Mouse (Mus musculus): ENCODE results near the gene Unc5c. TPM values are rescaled to one million over a fixed set of nuclear protein-coding genes. Genes with fewer than 3 reads are reported as not detected.

Gene Unc5c
- total RNA-seq, 2 experiments from 2014 or later = 36.8 to 48.3 TPM

DNA sequence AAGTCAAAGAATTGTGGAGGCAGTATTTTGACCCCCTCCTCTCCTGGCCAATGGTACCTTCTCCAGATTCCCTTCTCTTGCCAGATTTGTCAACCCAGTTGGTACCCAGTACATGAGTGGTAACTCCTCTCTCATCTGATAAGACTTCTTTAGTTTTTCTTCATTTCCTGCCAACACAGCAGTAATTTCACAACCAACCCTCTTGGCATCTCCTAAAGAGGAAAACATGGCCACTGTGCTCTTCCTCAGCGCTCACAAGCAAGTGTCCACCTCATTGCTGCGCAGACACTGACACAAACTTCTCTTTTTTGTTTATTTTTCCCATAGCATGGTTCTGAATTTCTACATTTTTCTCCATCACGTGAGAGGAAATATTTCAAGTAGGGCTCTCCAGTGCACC, 38.3 kb downstream of the Unc5c start:
- DNase-seq (ENCODE audit: extremely low spot score in 1 of 2, low spot score in 1 of 2) = no peak

DNA sequence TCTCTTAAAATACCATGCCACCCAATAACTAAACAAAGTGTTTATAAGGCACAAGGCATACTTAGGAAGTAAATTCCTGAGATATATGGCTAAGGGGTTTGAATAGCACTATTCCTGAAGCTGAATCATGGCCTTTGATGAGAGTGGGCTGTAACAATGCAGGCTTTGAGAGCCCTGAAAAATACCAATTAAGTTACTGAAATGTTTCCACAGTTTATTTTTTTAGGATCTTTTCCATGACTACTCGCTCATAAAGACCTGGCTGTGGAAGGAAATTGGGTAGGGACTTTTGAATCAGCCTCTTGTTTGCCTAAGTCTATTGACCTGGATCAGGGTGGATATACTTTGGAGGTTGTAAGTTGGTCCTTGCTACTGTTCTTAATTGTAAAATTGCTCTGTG, 44.8 kb downstream of the Unc5c start:
- DNase-seq (ENCODE audit: extremely low spot score in 1 of 2, low spot score in 1 of 2) = no peak

DNA sequence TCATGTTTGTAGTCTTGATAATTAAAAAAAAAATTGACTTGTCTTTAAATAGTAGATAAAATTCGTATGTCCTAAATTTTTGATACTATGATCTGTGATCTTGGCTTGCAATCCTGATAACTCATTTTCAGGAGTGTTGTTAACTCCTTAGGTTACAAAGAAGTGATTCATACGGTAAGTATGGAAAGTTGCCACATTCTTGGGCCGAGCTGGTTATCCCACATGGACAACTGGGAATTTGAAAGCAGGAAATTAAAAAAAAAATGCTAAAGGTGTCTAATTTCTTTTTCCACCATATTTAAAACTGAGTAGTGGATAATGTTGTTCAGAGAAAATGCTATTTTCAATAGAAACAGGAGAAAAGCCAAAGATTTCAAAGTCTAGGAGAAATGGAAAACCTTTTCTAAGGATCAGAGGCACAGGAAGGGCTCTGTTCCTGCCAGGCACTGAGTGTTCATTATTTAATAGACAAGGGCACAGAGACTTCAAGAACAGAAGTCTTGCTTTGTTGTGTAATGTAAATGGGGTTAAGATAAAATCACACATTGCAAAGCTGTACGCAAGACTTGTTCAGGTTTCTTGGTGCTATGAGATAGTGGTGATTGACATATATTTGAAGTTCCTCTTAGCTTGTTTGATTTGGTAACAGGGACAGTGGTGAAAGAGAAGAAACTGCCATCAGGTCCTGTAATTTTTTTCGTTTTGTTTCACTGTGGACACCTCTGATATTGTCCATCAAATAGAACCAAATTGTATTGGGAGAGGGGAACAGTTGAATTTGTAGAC, 46.4 kb downstream of the Unc5c start:
- no peak for DNase-seq (ENCODE audit: extremely low spot score in 1 of 2, low spot score in 1 of 2)

DNA sequence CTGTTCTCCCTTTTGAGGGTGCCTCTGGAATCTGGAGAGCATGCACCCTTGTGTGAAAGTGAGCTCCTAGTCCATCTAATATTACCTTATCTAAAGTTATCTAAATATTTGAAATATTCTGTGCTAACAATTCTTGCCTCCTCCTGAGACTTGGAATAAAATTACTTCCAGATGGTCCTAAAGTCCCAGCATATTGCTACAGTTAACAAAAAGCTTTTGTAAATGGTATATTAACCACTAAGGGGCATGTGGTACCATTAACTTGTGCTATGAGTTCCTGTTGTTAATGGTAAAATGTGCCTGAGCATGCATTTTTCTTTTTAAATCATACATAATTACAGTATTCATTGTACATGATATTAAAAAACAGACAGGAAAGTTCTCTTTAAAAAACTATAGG, 63.7 kb downstream of the Unc5c start:
- no peak for DNase-seq (ENCODE audit: extremely low spot score in 1 of 2, low spot score in 1 of 2)

DNA sequence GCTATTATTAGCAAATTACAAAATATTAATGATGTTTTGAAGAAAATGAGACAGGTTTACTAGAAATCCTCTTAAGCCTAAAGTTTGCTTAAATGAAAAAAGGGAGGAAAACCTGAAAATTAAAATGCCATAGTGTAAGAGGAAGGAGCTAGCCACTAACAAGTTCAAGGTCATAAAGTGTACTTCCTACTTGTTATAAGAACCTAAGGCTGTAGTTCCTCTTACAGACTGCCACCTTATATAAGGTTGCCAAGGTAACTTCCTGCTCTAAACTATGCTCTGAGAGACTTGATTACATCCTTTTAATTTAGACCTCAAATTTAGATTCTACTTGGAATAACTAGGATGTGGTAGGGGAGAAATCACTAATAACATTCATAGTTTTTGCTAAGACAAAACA, 64.6 kb downstream of the Unc5c start:
- DNase-seq (ENCODE audit: extremely low spot score in 1 of 2, low spot score in 1 of 2) = no peak

DNA sequence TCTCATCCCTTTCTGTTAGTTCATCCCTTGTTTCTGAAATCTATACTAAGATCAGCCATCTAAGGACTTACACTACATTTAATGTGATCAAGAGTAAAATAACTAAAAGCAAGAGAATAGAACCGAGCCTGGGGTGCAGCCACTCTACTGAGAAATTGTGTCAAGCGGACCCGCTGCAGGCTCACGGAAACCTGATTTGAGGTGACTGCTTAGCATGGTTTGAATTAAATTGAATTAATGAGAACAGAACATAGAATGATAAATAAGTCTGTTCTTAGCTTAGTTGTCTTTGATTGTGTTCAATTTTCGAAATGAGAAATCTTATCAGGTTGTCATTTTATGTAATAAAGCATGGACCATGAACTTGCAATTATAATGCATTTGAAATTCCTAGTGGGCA, 68.8 kb downstream of the Unc5c start:
- DNase-seq (ENCODE audit: extremely low spot score in 1 of 2, low spot score in 1 of 2) = no peak

DNA sequence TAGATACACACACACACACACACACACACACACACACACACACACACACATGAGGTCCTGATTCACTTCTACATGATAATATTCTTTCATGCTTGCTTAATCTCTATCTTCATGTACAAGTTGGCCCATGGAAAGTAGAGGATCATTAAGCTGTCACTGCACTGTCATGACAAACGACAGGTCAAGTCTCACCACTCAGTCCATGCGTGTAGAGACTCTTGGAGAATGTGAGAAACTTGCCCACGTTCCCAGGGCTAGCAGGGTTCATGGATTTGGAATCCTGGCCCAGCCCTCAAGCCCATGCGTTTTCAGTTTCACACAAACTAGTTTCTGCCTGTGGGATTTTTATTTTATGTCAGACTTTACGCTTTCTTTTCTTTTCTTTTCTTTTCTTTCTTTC, 71.8 kb downstream of the Unc5c start:
- no peak for DNase-seq (ENCODE audit: extremely low spot score in 1 of 2, low spot score in 1 of 2)

DNA sequence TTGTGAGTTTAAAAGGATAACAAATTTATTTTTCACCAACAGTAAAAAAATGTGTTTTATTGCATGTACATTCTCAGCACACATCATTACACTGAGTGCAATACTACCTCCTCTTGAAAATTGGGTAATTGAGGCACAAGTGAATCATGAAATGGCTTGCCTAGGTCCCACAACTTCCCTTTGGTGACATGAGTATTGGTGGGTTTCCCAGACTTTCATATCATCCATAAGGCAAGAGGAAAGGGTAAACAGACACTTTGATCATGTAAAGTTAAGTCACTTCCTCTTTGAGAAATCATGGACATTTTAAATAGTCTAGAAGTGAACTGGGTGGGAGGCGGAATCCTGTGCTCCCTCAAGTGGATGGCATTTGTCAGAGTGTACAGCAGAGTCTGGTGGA, 73.1 kb downstream of the Unc5c start:
- DNase-seq (ENCODE audit: extremely low spot score in 1 of 2, low spot score in 1 of 2) = no peak

DNA sequence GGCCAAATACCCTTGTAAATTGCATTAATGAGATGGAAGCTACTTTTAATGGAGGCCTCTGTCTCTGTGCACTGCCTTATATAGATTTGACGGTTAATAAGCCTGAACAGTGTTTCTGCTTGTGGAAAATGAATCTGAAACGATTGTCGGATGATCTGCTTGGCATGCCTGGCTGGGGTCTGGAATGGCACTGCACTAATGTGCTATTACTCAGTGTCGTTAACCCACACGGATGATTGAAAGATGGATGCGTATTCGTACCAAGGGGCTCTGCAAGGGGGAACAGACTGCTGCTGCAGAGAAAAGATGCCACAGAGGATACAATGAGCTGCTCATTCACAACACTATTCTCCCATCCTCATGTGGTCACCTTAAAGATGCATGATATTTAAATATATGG, 75.7 kb downstream of the Unc5c start:
- no peak for DNase-seq (ENCODE audit: extremely low spot score in 1 of 2, low spot score in 1 of 2)

DNA sequence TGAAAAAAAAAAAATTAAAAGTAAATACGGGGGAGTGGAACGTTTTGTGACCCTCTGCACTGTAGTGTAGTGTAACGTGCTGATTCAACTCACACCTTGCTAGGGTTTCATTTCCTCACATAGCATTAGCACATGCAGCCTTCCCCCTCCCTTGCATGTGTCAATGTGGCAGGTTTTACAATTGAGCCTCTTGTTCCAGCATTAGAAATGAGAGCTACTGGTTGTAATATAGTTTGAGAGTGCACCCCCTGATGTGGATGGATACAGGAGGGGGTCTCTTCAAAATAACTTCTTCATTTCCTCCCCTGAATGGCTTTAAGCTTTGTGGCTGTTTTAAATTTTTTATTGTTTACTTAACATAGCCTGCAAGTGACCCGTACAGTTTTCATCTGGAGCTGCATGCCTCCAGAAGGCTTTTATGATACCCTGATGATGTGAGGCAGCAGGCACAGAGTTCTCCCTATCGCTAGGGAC, 82.4 kb downstream of the Unc5c start:
- no peak for DNase-seq (ENCODE audit: extremely low spot score in 1 of 2, low spot score in 1 of 2)

DNA sequence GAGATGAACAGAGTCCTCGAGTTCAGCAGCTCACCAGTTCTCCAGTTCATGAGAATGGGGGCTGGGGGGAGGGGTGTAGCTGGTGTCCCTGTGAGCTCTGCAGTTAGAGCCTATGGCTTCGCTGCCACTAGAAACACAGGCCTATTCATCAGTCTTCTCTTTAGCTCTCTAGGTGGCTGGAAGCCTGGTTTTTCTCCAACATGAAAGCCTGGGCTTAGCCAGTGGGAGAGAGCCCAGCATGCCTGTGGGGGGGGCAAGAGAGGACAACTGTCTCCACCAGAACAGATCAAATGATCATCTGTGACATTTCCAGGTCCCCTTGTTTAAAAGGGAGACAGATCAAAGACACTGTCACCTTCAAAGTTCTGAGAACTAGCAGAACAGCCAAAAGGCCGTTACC, 84.6 kb downstream of the Unc5c start:
- no peak for DNase-seq (ENCODE audit: extremely low spot score in 1 of 2, low spot score in 1 of 2)

DNA sequence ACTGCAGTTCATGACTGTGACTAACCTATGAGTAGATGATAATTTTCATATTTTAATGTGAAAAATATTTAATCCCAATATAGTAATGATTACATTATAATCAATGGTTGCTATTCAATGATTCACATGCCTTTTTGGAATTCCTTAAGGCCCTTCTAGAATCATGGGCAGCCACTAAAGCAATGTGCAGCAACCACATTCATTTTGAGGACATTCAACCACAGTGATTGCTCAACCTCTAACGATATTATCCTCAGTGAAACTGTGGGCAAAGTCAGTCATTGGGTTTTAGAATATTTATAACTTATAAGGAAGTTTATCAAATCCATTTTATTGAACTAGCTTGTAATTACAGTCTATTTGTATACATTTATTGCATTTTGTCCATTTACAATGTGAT, 87.9 kb downstream of the Unc5c start:
- DNase-seq (ENCODE audit: extremely low spot score in 1 of 2, low spot score in 1 of 2) = no peak

DNA sequence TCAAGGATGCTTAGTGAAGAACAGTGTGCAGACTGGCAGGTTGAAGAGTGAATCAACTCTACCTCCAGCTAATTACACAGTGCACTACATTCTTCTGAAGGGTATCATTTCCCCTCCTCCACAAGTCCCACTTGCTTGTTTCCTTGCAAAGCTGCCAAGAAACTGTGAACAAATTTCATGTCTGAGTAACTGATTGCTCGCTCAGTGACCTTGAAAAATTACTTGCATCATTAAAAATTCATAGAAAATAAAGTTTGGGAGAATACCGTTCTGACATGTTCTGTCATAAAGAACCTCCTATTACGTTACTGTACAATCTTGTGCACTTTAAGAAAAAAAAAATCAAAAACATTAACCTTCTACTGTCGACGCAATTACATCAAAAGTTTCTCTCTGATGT, 92.1 kb downstream of the Unc5c start:
- no peak for DNase-seq (ENCODE audit: extremely low spot score in 1 of 2, low spot score in 1 of 2)

DNA sequence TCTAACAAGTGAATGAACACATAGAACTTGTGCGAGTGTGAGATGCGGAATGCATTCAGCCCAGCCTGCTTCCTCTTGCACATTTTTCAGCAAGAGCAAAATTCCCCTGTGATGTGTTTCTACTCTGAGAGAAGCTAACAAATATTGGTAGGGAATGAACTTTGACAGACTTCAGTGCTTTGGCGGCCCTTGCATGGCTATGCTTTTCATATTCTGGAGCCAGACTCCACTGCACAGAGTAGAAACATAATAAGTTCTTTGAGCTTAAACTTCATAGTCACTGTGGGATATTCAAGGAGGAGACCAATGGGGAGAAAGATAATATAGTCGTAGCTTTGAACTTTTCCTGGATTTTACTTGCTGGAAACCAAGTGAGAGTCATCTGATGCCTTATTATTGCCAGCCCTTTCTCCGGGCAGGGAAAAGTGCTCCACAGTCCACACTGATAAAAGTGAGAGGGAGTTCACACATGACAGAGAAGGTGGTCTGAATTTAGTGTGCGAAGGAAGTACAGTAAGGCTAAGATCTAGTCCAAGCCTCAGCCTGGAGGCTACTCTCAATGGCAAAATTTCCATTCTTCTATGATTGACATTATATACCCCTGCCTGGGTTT, 110.2 kb downstream of the Unc5c start:
- DNase-seq (ENCODE audit: extremely low spot score in 1 of 2, low spot score in 1 of 2) = no peak

DNA sequence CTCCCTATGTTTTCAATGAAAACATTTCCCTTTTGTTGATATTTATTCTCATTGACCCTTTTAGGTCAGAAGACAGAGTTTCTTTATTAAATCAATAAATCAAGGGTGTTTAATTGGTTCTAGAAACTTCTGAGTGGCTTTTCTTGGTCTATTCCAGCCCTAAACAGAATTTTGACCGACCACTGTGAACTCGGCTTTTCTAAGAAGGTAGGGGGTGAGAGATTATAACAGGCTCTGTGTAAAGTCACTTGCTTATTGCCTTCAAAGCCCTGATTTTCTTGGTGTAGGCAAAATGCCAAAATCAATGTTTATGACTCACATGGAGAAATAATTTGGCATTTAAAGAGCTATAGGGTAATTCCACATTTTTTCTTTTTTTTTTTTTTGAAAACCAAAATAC, 112.4 kb downstream of the Unc5c start:
- DNase-seq (ENCODE audit: extremely low spot score in 1 of 2, low spot score in 1 of 2) = no peak

DNA sequence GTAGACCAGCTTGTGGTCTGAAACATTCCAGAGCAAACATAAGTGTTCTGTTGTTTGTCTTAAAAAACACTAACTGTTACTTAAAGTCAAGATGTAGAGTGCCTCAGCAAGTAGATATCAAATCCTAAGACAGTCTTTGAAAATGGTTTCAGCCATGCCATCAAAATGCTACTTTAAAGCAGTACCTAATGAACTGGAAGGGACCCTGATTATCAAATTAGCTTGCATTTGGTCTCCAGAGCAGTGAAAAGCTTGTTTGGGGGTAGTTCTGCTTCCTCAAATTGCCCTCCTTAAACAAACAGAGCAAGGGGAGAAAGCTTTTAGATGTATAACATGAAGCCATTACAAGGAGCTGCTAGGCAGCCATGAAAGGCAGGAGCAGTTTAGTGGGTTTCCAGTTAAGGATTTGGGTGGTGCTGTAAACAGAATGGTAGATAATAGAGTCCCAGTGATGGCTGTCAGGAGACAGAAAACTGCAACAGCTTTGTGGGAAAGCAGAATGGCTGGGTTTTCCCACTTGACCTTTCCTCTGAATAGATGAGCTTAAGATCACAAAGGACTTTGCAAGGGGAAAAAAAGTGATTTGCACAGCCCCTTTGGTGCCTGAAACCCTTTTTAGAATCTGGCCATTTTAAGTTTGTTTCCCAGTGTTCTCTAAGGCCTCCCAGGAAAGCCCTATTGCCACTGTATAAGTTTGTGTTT, 116.3 kb downstream of the Unc5c start:
- no peak for DNase-seq (ENCODE audit: extremely low spot score in 1 of 2, low spot score in 1 of 2)

DNA sequence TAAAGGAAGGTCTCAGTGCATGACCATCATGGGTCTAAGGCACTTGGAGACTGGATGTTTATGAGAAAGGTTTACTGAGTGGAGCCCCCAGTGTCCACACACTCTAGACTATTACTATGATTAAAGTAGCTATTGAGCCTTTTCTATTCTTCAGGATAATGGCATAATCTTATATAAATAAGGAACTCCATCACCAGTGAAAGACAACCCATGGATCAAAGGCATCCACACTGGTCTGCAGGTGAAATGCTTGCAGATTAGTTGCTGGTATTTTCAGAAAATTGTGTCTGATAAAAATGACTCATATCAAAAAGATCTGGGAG, 116.8 kb downstream of the Unc5c start:
- DNase-seq (ENCODE audit: extremely low spot score in 1 of 2, low spot score in 1 of 2) = no peak

DNA sequence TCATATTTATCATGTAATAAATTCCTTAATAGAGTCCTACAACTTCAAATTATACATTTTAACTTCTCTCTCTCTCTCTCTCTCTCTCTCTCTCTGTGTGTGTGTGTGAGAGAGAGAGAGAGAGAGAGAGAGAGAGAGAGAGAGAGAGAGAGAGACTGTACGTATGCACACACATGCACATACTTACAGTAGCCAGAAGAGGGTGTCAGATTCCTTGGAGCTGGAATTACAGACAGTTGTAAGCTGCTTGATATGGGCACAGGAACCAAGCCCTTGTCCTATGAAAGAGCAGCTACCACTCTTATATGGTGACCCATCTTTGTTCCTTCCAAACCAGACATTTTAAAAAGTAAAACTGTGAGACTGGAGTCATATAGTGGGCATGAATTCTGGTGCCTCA, 118.2 kb downstream of the Unc5c start:
- no peak for DNase-seq (ENCODE audit: extremely low spot score in 1 of 2, low spot score in 1 of 2)

DNA sequence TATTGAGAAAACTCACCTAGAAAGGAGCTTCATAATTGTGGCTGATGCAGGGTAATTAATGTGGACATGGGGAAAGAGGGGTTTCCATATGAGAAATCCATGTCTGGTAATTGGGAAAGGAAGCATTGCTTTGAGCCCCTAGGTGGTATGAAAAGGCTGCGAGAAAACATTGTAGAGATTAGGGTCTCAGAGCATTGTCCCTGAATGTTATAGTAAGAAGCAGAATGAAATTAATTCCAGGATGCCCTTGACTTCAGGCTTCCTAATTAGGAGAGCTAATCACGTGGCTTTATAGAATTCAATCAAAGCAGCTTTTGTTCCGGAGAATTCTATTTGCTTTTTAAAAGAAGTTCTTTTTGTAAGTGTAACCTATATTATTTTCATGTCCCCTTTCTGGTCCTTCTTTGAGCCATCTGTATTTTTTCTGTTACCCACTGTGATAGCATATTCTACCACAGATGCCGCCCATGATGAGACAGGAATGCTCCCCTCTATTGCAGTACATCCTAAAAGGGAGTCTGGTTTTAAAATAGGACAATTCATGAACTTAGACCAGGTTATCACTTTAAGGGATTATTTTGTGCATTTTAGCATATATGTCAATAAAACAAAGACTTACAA, 124.5 kb downstream of the Unc5c start:
- no peak for DNase-seq (ENCODE audit: extremely low spot score in 1 of 2, low spot score in 1 of 2)

DNA sequence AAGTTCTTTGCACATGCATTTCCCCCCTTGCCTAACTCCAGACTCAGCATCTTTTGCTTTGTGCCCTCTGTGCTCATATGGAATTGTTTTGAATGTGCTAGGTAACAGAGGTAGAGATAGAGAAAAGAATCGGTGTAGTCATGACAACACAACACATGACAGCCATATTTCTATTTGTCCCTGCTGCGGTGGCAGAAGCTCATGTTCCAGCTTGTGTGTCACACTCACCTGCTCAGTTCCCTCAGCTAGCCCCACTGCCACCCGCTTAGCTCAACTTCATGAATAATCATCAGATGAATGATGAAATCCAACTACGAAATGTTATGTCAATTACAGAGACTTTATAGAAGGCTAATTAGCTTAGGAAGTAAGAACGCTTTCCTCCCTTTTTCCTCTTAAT, 128.2 kb downstream of the Unc5c start:
- no peak for DNase-seq (ENCODE audit: extremely low spot score in 1 of 2, low spot score in 1 of 2)

DNA sequence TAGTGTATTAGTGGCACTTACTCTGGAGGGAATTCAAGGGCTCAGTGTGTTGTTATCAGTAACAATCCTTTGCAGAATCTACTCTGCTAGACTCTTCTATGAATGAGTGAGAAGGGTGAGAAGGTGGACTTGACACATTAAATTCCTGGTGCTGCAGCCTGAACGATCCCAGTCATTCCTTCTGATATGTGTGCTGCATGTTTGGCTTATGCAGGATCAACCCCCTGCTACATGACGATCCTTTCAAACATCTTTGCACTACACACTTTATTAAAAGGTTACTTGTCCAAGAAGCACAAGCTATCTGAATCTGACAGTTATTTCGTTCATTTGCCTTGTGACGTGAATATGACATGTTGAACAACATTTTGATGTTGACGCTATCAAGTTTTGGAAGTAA, 129.1 kb downstream of the Unc5c start:
- no peak for DNase-seq (ENCODE audit: extremely low spot score in 1 of 2, low spot score in 1 of 2)

Measured in layer of hippocampus, postnatal 25 days (tissue).